Comparison of ENCODE assay signal across 8 mouse cellular contexts in genomic region chrX:36329849-36330411, GRCm38 (mm10). TPM values are rescaled to one million over a fixed set of nuclear protein-coding genes. Genes with fewer than 3 reads are reported as not detected.
DNase-seq lines count a peak whose midpoint lies in the region; ATAC-seq and TF ChIP-seq lines count a peak whose summit lies in the region.

No protein-coding gene starts in this region.

- ATAC-seq in forebrain, embryonic 15.5 days (replicated peaks), result peak; percentile 36

- H3K9ac ChIP-seq in ES-Bruce4 (ENCODE audit: low read depth, poor library complexity, severe bottlenecking), result peak overlapping the region; percentile 61
- 0 out of 2 replicates have a peak overlapping the region, but pooled peaks have one; percentile 19 for H3K9ac ChIP-seq in forebrain, embryonic 15.5 days (replicated peaks)

- H3K4me2 ChIP-seq in forebrain, embryonic 15.5 days (replicated peaks), result peak overlapping the region; percentile 88

- no peak overlapping the region for H3K27ac ChIP-seq in ES-Bruce4 (ENCODE audit: insufficient read depth, low read length)
- H3K27ac ChIP-seq in brown adipose tissue, adult 24 weeks (replicated peaks; ENCODE audit: low read depth, low read length), result no peak overlapping the region
- H3K27ac ChIP-seq in forebrain, embryonic 15.5 days (replicated peaks), result no peak overlapping the region
- H3K27ac ChIP-seq in hindbrain, embryonic 10.5 days, result peak overlapping the region; percentile 53; the same call in 1 of the 2 replicates

- 26% methylated on average over 40 of the region's 44 CpGs for WGBS in forebrain, embryonic 15.5 days
- 20% methylated on average over 44 of the region's 44 CpGs for WGBS in hindbrain, embryonic 10.5 days

- peaks cover 3% of the 10 kb centered on the region; the same call in 1 of the 2 replicates for H3K27me3 ChIP-seq in ES-Bruce4 (ENCODE audit: control insufficient read depth, insufficient read depth, low read length, poor library complexity, severe bottlenecking)
- H3K27me3 ChIP-seq in forebrain, embryonic 15.5 days, result no peaks in the 10 kb centered on the region
- H3K27me3 ChIP-seq in hindbrain, embryonic 10.5 days (ENCODE audit: insufficient read depth, poor library complexity, severe bottlenecking), result peaks cover 47% of the 10 kb centered on the region

- H3K9me3 ChIP-seq in ES-Bruce4 (replicated peaks; ENCODE audit: control insufficient read depth, insufficient read depth, low read length, poor library complexity, severe bottlenecking), result no peaks in the 10 kb centered on the region
- no peaks in the 10 kb centered on the region for H3K9me3 ChIP-seq in forebrain, embryonic 15.5 days
- H3K9me3 ChIP-seq in hindbrain, embryonic 10.5 days, result peaks cover 8% of the 10 kb centered on the region; the same call in 1 of the 2 replicates

- no peak for TF ChIP-seq EP300 in ES-Bruce4 (IDR thresholded peaks at IDR 0.05; ENCODE audit: insufficient read depth, low read depth, low read length)

- TF ChIP-seq POLR2A in ES-Bruce4 (IDR thresholded peaks at IDR 0.05; ENCODE audit: insufficient read depth, low read length), result no peak

- no peaks in the 10 kb centered on the region for H3K36me3 ChIP-seq in ES-Bruce4 (ENCODE audit: control insufficient read depth, insufficient read depth, low read length, poor library complexity, severe bottlenecking)
- H3K36me3 ChIP-seq in forebrain, embryonic 15.5 days, result no peaks in the 10 kb centered on the region
- no peaks in the 10 kb centered on the region for H3K36me3 ChIP-seq in hindbrain, embryonic 10.5 days

- H3K4me1 ChIP-seq in ES-Bruce4 (ENCODE audit: control insufficient read depth, insufficient read depth, low read length), result no peaks in the 10 kb centered on the region
- H3K4me1 ChIP-seq in brown adipose tissue, adult 24 weeks (ENCODE audit: control insufficient read depth, insufficient read depth, insufficient read length, low read length), result no peaks in the 10 kb centered on the region; the same call in 1 of the 2 replicates
- peaks cover 9% of the 10 kb centered on the region for H3K4me1 ChIP-seq in forebrain, embryonic 15.5 days
- peaks cover 8% of the 10 kb centered on the region; the same call in 1 of the 2 replicates for H3K4me1 ChIP-seq in hindbrain, embryonic 10.5 days (replicated peaks)

- H3K4me3 ChIP-seq in ES-Bruce4 (ENCODE audit: low read depth, low read length), result peak overlapping the region; percentile 53
- peak overlapping the region; percentile 73 for H3K4me3 ChIP-seq in brown adipose tissue, adult 24 weeks (ENCODE audit: insufficient read depth, low read depth, low read length)
- H3K4me3 ChIP-seq in forebrain, embryonic 15.5 days, result peak overlapping the region; percentile 49
- H3K4me3 ChIP-seq in hindbrain, embryonic 10.5 days, result peak overlapping the region; percentile 57

- DNase-seq in hindbrain, embryonic 10.5 days (ENCODE audit: low spot score), result peak; percentile 25
- peak; percentile 6 to 9 for DNase-seq in layer of hippocampus, postnatal 14 days (ENCODE audit: low spot score in 2 of 2)
- peak; percentile 79 for DNase-seq in lung, postnatal 36 days
- peak; percentile 85 for DNase-seq in retina, postnatal 1 day
- no peak for DNase-seq in spleen, postnatal 36 days (ENCODE audit: low spot score in 2 of 2)

- no peak for TF ChIP-seq CTCF in ES-Bruce4 (IDR thresholded peaks at IDR 0.05; ENCODE audit: low read depth, low read length)

RNA-seq across cellular contexts. Expression of gene Lonrf3, which starts 1.8 kb away (rescaled TPM):
- polyA plus RNA-seq in ES-Bruce4 (2011; ENCODE audit: insufficient read depth, insufficient read length, low read depth, missing spikeins), result 1.5 and 1.9 TPM in 2 replicates
- polyA plus RNA-seq in brown adipose tissue, adult 24 weeks (2012; ENCODE audit: insufficient read depth, insufficient read length, missing spikeins), result 0.79 and 2.0 TPM in 2 replicates
- 0.92 and 1.4 TPM in 2 replicates for polyA plus RNA-seq in forebrain, embryonic 15.5 days (2015; fragmentation: Nextera tagmentation; extraction: Ambion mirVana)
- polyA plus RNA-seq in hindbrain, embryonic 10.5 days (2016; fragmentation: Nextera tagmentation; extraction: Ambion mirVana), result 1.0 and 1.2 TPM in 2 replicates
- total RNA-seq in layer of hippocampus, postnatal 14 days (2021), result 10 to 100 TPM; 17.7 to 17.9 TPM

Comparison
In these comparisons a context has a peak if more than half of its experiments do, and no peak if none do; other contexts are left out.
1. DNase-seq: peak in hindbrain, embryonic 10.5 days (single experiment), layer of hippocampus, postnatal 14 days (2 of 2), lung, postnatal 36 days (single experiment) and retina, postnatal 1 day (single experiment); none in spleen, postnatal 36 days (0 of 2).
2. Peak in every context shown above with its lines, with median percentiles within 50 percentile points of each other: H3K4me3 ChIP-seq.